Mouse (Mus musculus) liver, embryonic 14.5 days (tissue): ENCODE results near the gene Pex14. TPM values are rescaled to one million over a fixed set of nuclear protein-coding genes. Genes with fewer than 3 reads are reported as not detected.

ENCODE experiments used
- ATAC-seq: fragments of 200-750 bp; cut with Nextera tagmentation; 2 replicates; pipeline ENCODE4 v1.8.0; 2017; ENCODE audit warnings: moderate number of reproducible peaks, mild to moderate bottlenecking, moderate library complexity; ENCODE audit not compliant: insufficient read depth
- DNase-seq, 3 experiments: peaks; one replicate each; pipeline ENCODE4 v3.0.0-alpha.2; 2012 to 2013; ENCODE audit warnings: low read depth in 3 of 3, low spot score in 3 of 3
- H3K27ac ChIP-seq: fragments of 300-500 bp; sonication (generic); 2 replicates; pipeline ENCODE4 v1.5.1; 2014; ENCODE audit warnings: moderate library complexity, mild to moderate bottlenecking, control low read depth, inconsistent platforms
- H3K27me3 ChIP-seq: fragments of 300-500 bp; sonication (generic); 2 replicates; pipeline ENCODE4 v1.6.1; 2014; ENCODE audit warnings: mild to moderate bottlenecking, low read length, moderate library complexity; ENCODE audit not compliant: control insufficient read depth, insufficient read depth
- H3K36me3 ChIP-seq: fragments of 300-500 bp; sonication (generic); replicated peaks from 2 replicates; pipeline ENCODE4 v1.6.1; 2014; ENCODE audit warnings: low read depth; ENCODE audit not compliant: control insufficient read depth, insufficient read depth
- H3K4me1 ChIP-seq, 2 experiments: fragments of 200-500 bp in 1 of 2; fragments of 300-500 bp in 1 of 2; sonication (generic) in 1 of 2; replicated peaks; 2 replicates each; pipeline ENCODE4 v1.6.1; 2012 to 2014; ENCODE audit warnings: antibody characterized with exemption in 1 of 2, inconsistent platforms in 1 of 2, low read length in 1 of 2; ENCODE audit not compliant: control insufficient read depth in 2 of 2, insufficient read depth in 2 of 2
- H3K4me2 ChIP-seq: fragments of 300-500 bp; sonication (generic); 2 replicates; pipeline ENCODE4 v1.6.1; 2014; ENCODE audit warnings: low read depth, mild to moderate bottlenecking, control low read depth, moderate library complexity
- H3K4me3 ChIP-seq, 2 experiments: fragments of 200-500 bp in 1 of 2; fragments of 300-500 bp in 1 of 2; sonication (generic) in 1 of 2; 2 replicates each; pipeline ENCODE4 v1.5.1; 2012 to 2014; ENCODE audit warnings: low read depth in 2 of 2, low read length in 2 of 2, mild to moderate bottlenecking in 2 of 2, control low read depth in 1 of 2, inconsistent platforms in 1 of 2, moderate library complexity in 1 of 2; ENCODE audit not compliant: insufficient read depth in 1 of 2
- H3K9ac ChIP-seq: fragments of 300-500 bp; sonication (generic); replicated peaks from 2 replicates; pipeline ENCODE4 v1.6.1; 2014; ENCODE audit warnings: mild to moderate bottlenecking, control low read depth, moderate library complexity
- H3K9me3 ChIP-seq: fragments of 300-500 bp; sonication (generic); 2 replicates; pipeline ENCODE4 v1.6.1; 2016; ENCODE audit warnings: low read length, mixed read lengths; ENCODE audit not compliant: control insufficient read depth
- CTCF ChIP-seq: IDR thresholded peaks from 2 replicates; pipeline ENCODE4 v1.5.1; 2016; ENCODE audit warnings: antibody characterized with exemption, low read depth, control low read depth
- EP300 ChIP-seq: IDR thresholded peaks from 2 replicates; pipeline ENCODE4 v1.6.1; 2016; ENCODE audit warnings: antibody characterized with exemption, low read depth
- WGBS: fragments of 180-500 bp; shearing (Covaris S2); extraction: QIAGEN DNeasy Blood & Tissue Kit; methylation state at CpG from one replicate; pipeline ENCODE4 v1.1.7; 2014; ENCODE audit not compliant: insufficient replicate concordance; 5-methylcytosine and 5-hydroxymethylcytosine counted together
- polyA plus RNA-seq, 2 experiments: library from polyadenylated mRNA; depleted of rRNA in 1 of 2; stranded (reverse) in 1 of 2; unstranded in 1 of 2; fragments of >200 nt; fragmentation: Nextera tagmentation in 1 of 2; extraction: Ambion mirVana in 1 of 2; gene quantifications; 2 replicates each; pipeline versions ENCODE4 v1.2.1 to v1.2.3; 2012 to 2014

Pex14 gene
- polyA plus RNA-seq, 2 experiments, result 11.4 to 14.9 TPM

DNA sequence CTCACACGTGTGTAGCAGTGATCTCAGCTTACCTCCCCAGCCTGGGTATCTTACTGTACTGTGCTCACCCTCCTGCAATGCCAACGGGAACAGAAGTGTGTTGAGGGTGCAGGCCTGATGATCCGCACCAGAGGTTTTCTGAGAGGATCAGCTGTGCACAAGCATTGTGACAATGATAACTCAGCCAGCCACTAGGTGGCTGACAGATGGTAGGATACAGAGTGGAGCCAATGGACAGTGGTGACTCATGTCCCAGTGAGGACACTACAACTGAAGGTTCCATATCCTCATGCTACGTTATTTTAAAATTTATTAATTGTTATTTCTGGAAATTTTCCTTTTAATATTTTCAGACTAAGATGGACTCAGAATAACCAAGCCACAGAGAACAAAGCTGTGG, 68.2 kb downstream of the Pex14 start:
- no peak for DNase-seq

GRCm38 (mm10) chr4:149027571-149027970, 72.1 kb downstream of the Pex14 start:
- H3K9me3 ChIP-seq, result no peaks in the 10 kb centered on the region
- no peaks in the 10 kb centered on the region for H3K4me1 ChIP-seq
- H3K27ac ChIP-seq, result no peak overlapping the region
- no peak overlapping the region for H3K9ac ChIP-seq
- no peak for ATAC-seq
- no peak overlapping the region for H3K4me3 ChIP-seq
- DNase-seq, result no peak
- WGBS, result 71% methylated on average over 9 of the region's 9 CpGs
- no peak for TF ChIP-seq EP300
- TF ChIP-seq CTCF, result no peak
- no peaks in the 10 kb centered on the region for H3K27me3 ChIP-seq
- H3K4me2 ChIP-seq, result no peak overlapping the region
- no peaks in the 10 kb centered on the region for H3K36me3 ChIP-seq

More for the DNA sequence above, 68.2 kb downstream of the Pex14 start:
- no peak overlapping the region for H3K4me3 ChIP-seq
- TF ChIP-seq EP300 (no peak), CTCF (peak; percentile 57)
- H3K4me2 ChIP-seq, result no peak overlapping the region
- WGBS, result 74% methylated on average over 4 of the region's 4 CpGs
- no peaks in the 10 kb centered on the region for H3K36me3 ChIP-seq
- peak; percentile 28; the same call in 1 of the 2 replicates for ATAC-seq
- no peaks in the 10 kb centered on the region for H3K4me1 ChIP-seq
- H3K9me3 ChIP-seq, result no peaks in the 10 kb centered on the region
- H3K27me3 ChIP-seq, result no peaks in the 10 kb centered on the region
- no peak overlapping the region for H3K27ac ChIP-seq
- no peak overlapping the region for H3K9ac ChIP-seq

DNA sequence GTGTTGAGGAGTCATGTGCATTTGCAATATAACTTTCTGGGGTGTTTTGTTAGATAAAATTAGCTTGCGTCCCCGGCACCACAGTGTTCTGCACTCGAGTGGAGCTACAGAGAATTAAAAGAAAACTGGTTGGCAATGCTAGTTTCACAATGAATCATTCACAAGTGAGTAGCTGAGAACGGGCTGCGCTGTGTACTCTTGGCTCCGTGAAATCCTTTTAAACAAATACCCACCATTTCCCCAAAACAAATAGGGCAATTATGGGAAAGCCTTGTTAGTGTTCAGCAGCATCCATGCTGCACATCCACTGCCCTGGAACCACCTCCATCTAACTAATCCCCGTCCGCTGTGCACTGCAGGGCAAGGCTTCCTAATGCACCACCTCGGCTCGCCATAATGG, 74.4 kb downstream of the Pex14 start:
- WGBS, result 81% methylated on average over 10 of the region's 10 CpGs
- ATAC-seq (no peak), DNase-seq (no peak)
- no peak for TF ChIP-seq CTCF
- TF ChIP-seq EP300, result no peak
- Histone ChIP-seq H3K9me3 (no peaks in the 10 kb centered on the region), H3K27me3 (no peaks in the 10 kb centered on the region), H3K27ac (no peak overlapping the region), H3K4me1 (no peaks in the 10 kb centered on the region), H3K4me3 (no peak overlapping the region), H3K9ac (no peak overlapping the region), H3K4me2 (no peak overlapping the region), H3K36me3 (no peaks in the 10 kb centered on the region)

GRCm38 (mm10) chr4:149021021-149021420, 78.7 kb downstream of the Pex14 start:
- no peaks in the 10 kb centered on the region for H3K9me3 ChIP-seq
- no peak overlapping the region for H3K4me2 ChIP-seq
- H3K9ac ChIP-seq, result no peak overlapping the region
- DNase-seq (no peak), ATAC-seq (no peak)
- TF ChIP-seq CTCF, result no peak
- TF ChIP-seq EP300, result no peak
- H3K27me3 ChIP-seq, result no peaks in the 10 kb centered on the region
- H3K36me3 ChIP-seq, result no peaks in the 10 kb centered on the region
- H3K27ac ChIP-seq, result no peak overlapping the region
- H3K4me3 ChIP-seq, result no peak overlapping the region
- no peaks in the 10 kb centered on the region for H3K4me1 ChIP-seq

GRCm38 (mm10) chr4:149019456-149019855, 80.2 kb downstream of the Pex14 start:
- 69% methylated on average over 6 of the region's 6 CpGs for WGBS
- Histone ChIP-seq H3K4me2 (no peak overlapping the region), H3K27me3 (no peaks in the 10 kb centered on the region), H3K4me3 (no peak overlapping the region), H3K9ac (no peak overlapping the region), H3K4me1 (no peaks in the 10 kb centered on the region), H3K27ac (no peak overlapping the region), H3K9me3 (no peaks in the 10 kb centered on the region), H3K36me3 (no peaks in the 10 kb centered on the region)
- DNase-seq, result no peak
- ATAC-seq, result no peak
- TF ChIP-seq CTCF (no peak), EP300 (no peak)
